Mouse (Mus musculus) NIH3T3 (cell line): ENCODE data around the gene Cul9.

Experiments
- DNase-seq: peaks from one replicate; pipeline ENCODE4 v3.0.0-alpha.2; 2012; ENCODE audit warnings: low read depth

Cul9 gene

DNA sequence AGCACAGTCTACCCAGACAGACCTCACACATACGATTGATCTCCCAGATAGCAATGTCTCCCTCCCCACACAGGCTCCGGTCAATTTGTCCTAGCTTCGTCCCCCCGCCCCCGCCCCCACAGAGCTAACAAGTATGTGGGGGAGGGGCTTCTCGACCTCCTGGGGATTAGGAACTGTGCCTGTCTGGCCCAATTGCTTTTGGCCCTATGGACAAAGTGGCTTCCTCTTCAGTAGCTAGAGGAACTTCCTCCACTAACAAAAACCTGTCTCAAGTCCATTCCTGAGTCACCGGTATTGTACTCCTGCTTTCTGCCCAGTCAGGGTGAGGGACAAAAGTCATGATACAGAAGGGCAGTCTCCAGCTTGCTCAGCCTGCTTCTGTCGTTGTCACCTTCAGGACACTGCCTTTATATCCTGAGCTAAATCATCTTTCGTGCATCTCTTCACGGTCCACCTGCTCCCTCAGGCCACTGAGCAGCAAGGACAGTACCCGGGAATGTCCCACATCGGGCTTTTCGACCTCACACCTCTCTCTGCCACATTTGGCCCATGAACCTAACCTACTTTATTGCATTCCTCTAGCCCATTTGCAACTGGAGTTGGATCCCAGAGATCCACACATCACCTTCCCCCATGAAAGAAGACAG, 92.8 kb downstream of the Cul9 start:
- DNase-seq: no peak

DNA sequence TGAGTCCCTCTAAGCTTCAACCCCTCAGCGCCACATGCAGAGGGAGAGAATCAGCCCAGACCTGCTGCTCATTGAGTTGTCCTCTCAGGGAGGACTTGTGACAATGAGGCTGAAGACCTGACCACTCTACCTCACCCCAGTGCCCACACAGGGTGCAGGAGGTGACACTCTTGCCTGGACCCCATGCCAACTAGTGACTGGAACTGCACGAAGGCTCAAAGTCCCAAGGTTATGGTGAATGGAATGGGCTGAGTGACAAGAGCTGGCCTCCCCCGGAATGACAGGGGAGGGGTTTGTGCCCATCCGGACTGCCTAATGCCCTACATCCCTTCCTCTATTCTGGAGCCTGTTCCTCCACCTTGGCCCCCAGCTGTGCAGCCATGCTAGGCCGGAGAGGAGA, 93.5 kb downstream of the Cul9 start:
- no peak for DNase-seq
